Mouse (Mus musculus) bone marrow, adult 2 months (tissue): ENCODE results near the gene Acly. TPM values are rescaled to one million over a fixed set of nuclear protein-coding genes. Genes with fewer than 3 reads are reported as not detected.
A peak's percentile ranks its signal among the peaks of the same experiment; 100 is the strongest.

Experiments used
- H3K27ac ChIP-seq: fragments of 200-500 bp; 2 replicates; pipeline ENCODE4 v1.5.1; 2012; ENCODE audit warnings: low read depth, mild to moderate bottlenecking, control low read depth, inconsistent platforms, low read length; ENCODE audit not compliant: control insufficient read depth, poor library complexity, insufficient read depth
- H3K4me1 ChIP-seq: fragments of 200-500 bp; 2 replicates; pipeline ENCODE4 v1.6.1; 2011; ENCODE audit warnings: low read length; ENCODE audit not compliant: control insufficient read depth, insufficient read depth
- H3K4me3 ChIP-seq: fragments of 200-500 bp; replicated peaks from 2 replicates; pipeline ENCODE3; 2011; ENCODE audit warnings: mild to moderate bottlenecking, low read depth, low read length, control low read depth; ENCODE audit not compliant: control insufficient read depth
- CTCF ChIP-seq: fragments of 200-500 bp; IDR thresholded peaks from 2 replicates; pipeline ENCODE4 v1.5.1; 2011; ENCODE audit warnings: low read length, control low read depth; ENCODE audit not compliant: control insufficient read depth, insufficient read depth
- POLR2A ChIP-seq: fragments of 200-500 bp; IDR thresholded peaks from 2 replicates; pipeline ENCODE4 v1.6.1; 2011; ENCODE audit warnings: low read depth, mild to moderate bottlenecking, control low read depth, low read length, borderline replicate concordance; ENCODE audit not compliant: control insufficient read depth
- WGBS: fragments of 180-500 bp; shearing (Covaris S2); methylation state at CpG from one replicate; pipeline ENCODE4 v1.1.7; 2018; 5-methylcytosine and 5-hydroxymethylcytosine counted together
- polyA plus RNA-seq: library from polyadenylated mRNA; stranded (reverse); fragments of >200 nt; gene quantifications from 2 replicates; pipeline ENCODE4 v1.2.4, GENCODE M21; 2011; ENCODE audit warnings: low replicate concordance; ENCODE audit not compliant: missing spikeins, insufficient read depth, insufficient read length

Gene Acly
- polyA plus RNA-seq, 1 experiment: 31.2 TPM

- Histone ChIP-seq H3K4me1 (peaks cover 6% of the 10 kb centered on the region; the same call in 1 of the 2 replicates), H3K4me3 (no peak overlapping the region), H3K27ac (no peak overlapping the region)
- TF ChIP-seq POLR2A: no peak
- no peak for TF ChIP-seq CTCF
- WGBS: 58% methylated on average over 15 of the region's 15 CpGs
These were observed 1.6 kb downstream of the Acly start for GRCm38 (mm10) chr11:100526052-100526816.

DNA sequence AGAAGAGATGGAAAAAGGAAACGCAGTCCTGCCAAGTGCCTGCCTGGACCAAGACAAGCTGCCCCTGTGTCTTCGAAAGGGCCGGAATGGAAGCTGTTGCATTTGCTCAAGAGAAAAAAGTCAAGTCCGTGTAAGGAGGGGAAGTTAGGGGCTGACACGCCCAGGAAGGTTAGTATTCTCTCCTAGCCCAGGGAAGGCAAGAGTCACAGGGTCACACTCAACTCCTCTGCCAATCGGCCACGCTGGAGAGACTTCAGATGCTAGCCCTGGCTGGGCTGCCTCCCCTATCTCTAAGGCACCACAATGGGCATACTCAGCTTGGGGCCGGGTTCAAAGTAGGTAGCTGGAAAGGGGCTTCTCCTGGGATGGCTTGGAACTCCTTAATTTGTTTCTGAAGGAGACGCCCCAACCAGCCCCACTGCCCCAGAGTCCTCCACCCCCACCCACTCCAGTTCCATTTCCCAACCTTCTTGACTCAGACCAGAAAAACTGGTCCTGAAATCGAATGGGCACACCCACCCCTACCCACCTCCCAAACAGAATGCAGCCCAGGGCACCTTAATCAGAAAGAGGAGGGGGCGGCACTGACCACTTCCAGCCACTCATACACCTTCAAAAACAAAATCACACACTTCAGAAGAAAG is 2.7 kb downstream of the Acly start:
- WGBS: 36% methylated on average over 11 of the region's 11 CpGs
- Histone ChIP-seq H3K4me3 (no peak overlapping the region), H3K27ac (peak overlapping the region; percentile 53), H3K4me1 (peaks cover 6% of the 10 kb centered on the region; the same call in 1 of the 2 replicates)
- no peak for TF ChIP-seq CTCF
- no peak for TF ChIP-seq POLR2A

DNA sequence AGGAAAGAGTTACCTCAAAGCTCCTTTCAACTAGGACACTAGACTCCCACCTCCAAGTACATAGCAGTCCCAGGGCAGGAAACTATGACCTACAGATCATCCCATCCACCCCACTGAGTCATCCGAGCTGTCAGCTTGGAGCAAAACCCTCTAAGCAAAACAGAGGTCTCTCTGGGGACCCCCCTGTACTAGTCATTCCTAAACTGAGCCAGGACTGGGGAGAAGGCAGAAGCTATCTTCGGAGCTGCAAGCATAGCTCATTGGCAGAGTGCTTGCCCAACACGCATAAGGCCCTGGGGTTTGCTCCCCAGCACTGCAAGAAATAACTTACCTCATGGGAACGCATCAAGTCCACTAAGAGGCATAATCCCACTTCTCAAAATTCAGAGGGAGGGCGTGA is 3.4 kb downstream of the Acly start:
- peaks cover 6% of the 10 kb centered on the region; the same call in 1 of the 2 replicates for H3K4me1 ChIP-seq
- H3K27ac ChIP-seq: no peak overlapping the region
- no peak overlapping the region for H3K4me3 ChIP-seq
- WGBS: 70% methylated on average over 5 of the region's 5 CpGs
- TF ChIP-seq CTCF (no peak), POLR2A (no peak)

GRCm38 (mm10) chr11:100520838-100521237 is 7.0 kb downstream of the Acly start:
- Histone ChIP-seq H3K27ac (no peak overlapping the region), H3K4me1 (no peaks in the 10 kb centered on the region; the same call in 1 of the 2 replicates), H3K4me3 (no peak overlapping the region)
- TF ChIP-seq CTCF (no peak), POLR2A (no peak)
- WGBS: 91% methylated on average over 15 of the region's 15 CpGs

DNA sequence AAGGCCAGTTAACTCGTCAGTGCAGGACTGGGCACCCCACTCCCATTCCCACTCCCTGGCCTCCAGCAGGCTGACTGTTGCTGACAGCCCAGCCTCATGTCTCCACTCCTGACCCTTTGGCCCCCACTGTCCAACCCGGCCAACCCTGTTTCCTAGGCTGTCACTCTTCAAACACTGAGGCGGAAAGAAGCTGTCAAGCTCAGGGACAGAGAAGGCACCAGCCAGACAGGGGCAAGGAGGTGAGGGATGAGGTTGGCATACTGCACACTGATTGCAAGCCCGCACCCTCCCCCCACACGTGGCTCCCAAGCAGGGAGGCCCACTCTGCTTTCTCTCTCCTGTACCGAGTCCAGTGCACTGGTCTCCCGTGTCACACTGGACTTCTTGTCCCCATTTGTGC is 8.6 kb downstream of the Acly start:
- Histone ChIP-seq H3K4me1 (no peaks in the 10 kb centered on the region), H3K4me3 (no peak overlapping the region), H3K27ac (no peak overlapping the region)
- TF ChIP-seq CTCF (no peak), POLR2A (no peak)
- 90% methylated on average over 7 of the region's 7 CpGs for whole genome bisulfite sequencing

- TF ChIP-seq POLR2A (no peak), CTCF (no peak)
- no peak overlapping the region for H3K27ac ChIP-seq
- no peak overlapping the region for H3K4me3 ChIP-seq
- 73% methylated on average over 5 of the region's 5 CpGs for WGBS
- H3K4me1 ChIP-seq: no peaks in the 10 kb centered on the region
These were observed 9.6 kb downstream of the Acly start for GRCm38 (mm10) chr11:100518188-100518591.

- H3K27ac ChIP-seq: no peak overlapping the region
- 87% methylated on average over 9 of the region's 9 CpGs for WGBS
- no peak for TF ChIP-seq CTCF
- no peak for TF ChIP-seq POLR2A
- H3K4me1 ChIP-seq: no peaks in the 10 kb centered on the region
- no peak overlapping the region for H3K4me3 ChIP-seq
These were observed 11.5 kb downstream of the Acly start for GRCm38 (mm10) chr11:100516291-100516690.

- TF ChIP-seq POLR2A (no peak), CTCF (no peak)
- Histone ChIP-seq H3K27ac (no peak overlapping the region), H3K4me3 (no peak overlapping the region), H3K4me1 (no peaks in the 10 kb centered on the region)
- WGBS: 86% methylated on average over 9 of the region's 9 CpGs
These were observed 12.0 kb downstream of the Acly start for GRCm38 (mm10) chr11:100515789-100516188.

DNA sequence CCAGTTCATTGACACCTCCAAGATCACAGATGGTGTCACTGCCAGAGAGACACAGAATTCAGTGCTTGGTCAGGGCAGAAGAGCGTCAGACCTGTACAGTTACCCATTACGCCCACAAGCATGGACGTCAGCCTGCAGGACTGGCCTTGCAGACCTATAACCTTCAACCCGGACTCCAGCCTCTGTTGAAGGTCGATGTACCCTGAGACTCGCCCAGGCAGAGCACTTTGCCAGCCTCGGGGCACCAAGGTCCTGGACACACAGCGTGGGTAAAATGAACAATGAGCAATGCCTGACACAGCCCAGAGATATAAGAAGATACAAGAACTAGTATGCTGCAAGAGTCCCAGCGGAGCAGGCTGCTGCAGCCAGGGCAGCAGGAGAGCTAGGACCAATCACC is 12.7 kb downstream of the Acly start:
- H3K27ac ChIP-seq: no peak overlapping the region
- no peak overlapping the region for H3K4me3 ChIP-seq
- TF ChIP-seq POLR2A (no peak), CTCF (no peak)
- no peaks in the 10 kb centered on the region for H3K4me1 ChIP-seq
- WGBS: 91% methylated on average over 9 of the region's 9 CpGs

DNA sequence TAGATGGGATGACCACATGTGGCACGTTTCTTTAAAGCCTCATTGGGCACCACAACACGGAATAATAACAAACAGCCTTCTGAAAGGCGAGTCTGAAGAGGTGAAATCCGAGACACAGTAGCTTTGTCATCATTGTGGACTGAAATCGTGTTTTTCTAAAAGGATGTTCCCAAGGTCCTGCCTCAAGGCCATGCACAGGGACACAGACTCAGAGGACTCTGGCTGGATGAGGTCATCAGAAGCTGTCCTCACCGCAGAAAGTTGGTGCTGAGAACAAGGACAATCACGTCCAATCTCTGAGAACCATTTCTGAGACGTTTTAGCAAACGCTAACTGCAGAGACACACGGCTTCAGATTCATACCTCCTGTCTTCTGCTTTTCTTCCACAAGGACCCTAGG is 14.1 kb downstream of the Acly start:
- TF ChIP-seq POLR2A: no peak
- TF ChIP-seq CTCF: no peak
- WGBS: 82% methylated on average over 10 of the region's 10 CpGs
- H3K27ac ChIP-seq: no peak overlapping the region

More for the DNA sequence above, 14.1 kb downstream of the Acly start:
- no peak overlapping the region for H3K4me3 ChIP-seq
- no peaks in the 10 kb centered on the region for H3K4me1 ChIP-seq
